Mouse (Mus musculus) stomach, postnatal 0 days (tissue): ENCODE measurements around the gene Tigd3.
"Not testable (repeated sequence)": the region's sequence is repeated elsewhere in the genome, so short reads cannot be mapped to it uniquely, and the experiment has no call there.

Source experiments
- CTCF ChIP-seq: IDR thresholded peaks from 2 replicates; pipeline ENCODE4 v1.5.1; 2016; ENCODE audit warnings: antibody characterized with exemption, low read depth, mild to moderate bottlenecking, moderate library complexity
- EP300 ChIP-seq: optimal IDR thresholded peaks from 2 replicates; pipeline ENCODE3; 2016; ENCODE audit warnings: antibody characterized with exemption

DNA sequence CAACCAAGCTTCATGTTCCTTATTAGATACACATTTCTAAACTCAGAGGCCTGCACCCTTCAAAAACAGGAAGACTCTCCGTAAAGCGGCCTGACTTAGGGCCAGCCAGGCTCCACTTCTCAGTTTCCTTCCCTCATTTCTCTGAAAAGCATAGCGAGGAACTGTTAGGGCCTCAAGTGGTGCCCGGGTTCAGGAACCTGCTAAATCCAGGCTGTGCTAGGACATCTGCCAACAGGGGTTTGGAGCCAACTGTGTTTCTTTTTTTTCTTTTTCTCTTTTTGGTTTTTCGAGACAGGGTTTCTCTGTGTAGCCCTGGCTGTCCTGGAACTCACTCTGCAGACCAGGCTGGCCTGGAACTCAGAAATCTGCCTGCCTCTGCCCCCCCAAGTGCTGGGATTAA is 11.9 kb downstream of the Tigd3 start:
- TF ChIP-seq EP300, CTCF: not testable (repeated sequence)
